Mouse (Mus musculus) midbrain, postnatal 0 days (tissue): ENCODE data around the gene Lcp2. TPM values are rescaled to one million over a fixed set of nuclear protein-coding genes. Genes with fewer than 3 reads are reported as not detected.

Source experiments
- ATAC-seq: fragments of 200-750 bp; cut with Nextera tagmentation; 2 replicates; pipeline ENCODE4 v1.8.0; 2017; ENCODE audit warnings: moderate number of reproducible peaks, mild to moderate bottlenecking, moderate TSS enrichment, moderate library complexity; ENCODE audit not compliant: low FRiP score
- DNase-seq: peaks from one replicate; pipeline ENCODE4 v3.0.0-alpha.2; 2015; ENCODE audit warnings: low spot score
- H3K27ac ChIP-seq: fragments of 300-500 bp; sonication (generic); 2 replicates; pipeline ENCODE4 v1.5.1; 2014; ENCODE audit warnings: low read depth, mild to moderate bottlenecking, low read length, mixed read lengths
- H3K27me3 ChIP-seq: fragments of 300-500 bp; sonication (generic); 2 replicates; pipeline ENCODE4 v1.6.1; 2014; ENCODE audit warnings: low read length, control low read depth, mixed read lengths; ENCODE audit not compliant: insufficient read depth
- H3K36me3 ChIP-seq: fragments of 300-500 bp; sonication (generic); 2 replicates; pipeline ENCODE4 v1.6.1; 2014; ENCODE audit warnings: low read length, control low read depth, mixed read lengths; ENCODE audit not compliant: insufficient read depth
- H3K4me1 ChIP-seq: fragments of 300-500 bp; sonication (generic); 2 replicates; pipeline ENCODE4 v1.6.1; 2014; ENCODE audit warnings: mild to moderate bottlenecking, control low read depth, antibody characterized with exemption, low read length, mixed read lengths; ENCODE audit not compliant: insufficient read depth
- H3K4me2 ChIP-seq: fragments of 300-500 bp; sonication (generic); 2 replicates; pipeline ENCODE4 v1.6.1; 2014; ENCODE audit warnings: low read depth, mild to moderate bottlenecking, low read length, mixed read lengths; ENCODE audit not compliant: poor library complexity, severe bottlenecking
- H3K4me3 ChIP-seq: fragments of 300-500 bp; sonication (generic); 2 replicates; pipeline ENCODE4 v1.5.1; 2014; ENCODE audit warnings: low read depth, mild to moderate bottlenecking, low read length, moderate library complexity
- H3K9ac ChIP-seq: fragments of 300-500 bp; sonication (generic); replicated peaks from 2 replicates; pipeline ENCODE4 v1.6.1; 2014; ENCODE audit warnings: mild to moderate bottlenecking, low read length, moderate library complexity, mixed read lengths; ENCODE audit not compliant: poor library complexity, severe bottlenecking
- H3K9me3 ChIP-seq: fragments of 300-500 bp; sonication (generic); 2 replicates; pipeline ENCODE4 v1.6.1; 2016; ENCODE audit warnings: low read length, control low read depth
- CTCF ChIP-seq: IDR thresholded peaks from 2 replicates; pipeline ENCODE4 v1.5.1; 2016; ENCODE audit warnings: antibody characterized with exemption, mild to moderate bottlenecking
- WGBS: fragments of 180-500 bp; shearing (Covaris S2); extraction: QIAGEN DNeasy Blood & Tissue Kit; methylation state at CpG from one replicate; pipeline ENCODE4 v1.1.7; 2014; 5-methylcytosine and 5-hydroxymethylcytosine counted together
- polyA plus RNA-seq: library from polyadenylated mRNA; unstranded; fragments of >200 nt; fragmentation: Nextera tagmentation; extraction: Ambion mirVana; gene quantifications from 2 replicates; pipeline ENCODE4 v1.2.1, GENCODE M21; 2015
- total RNA-seq: library from RNA; depleted of rRNA; stranded (reverse); fragments of >200 nt; gene quantifications from 2 replicates; pipeline ENCODE4 v1.2.3, GENCODE M21; 2014

The Lcp2 gene
- total and polyA plus RNA-seq, 2 experiments from 2014 or later: 2.7 to 4.9 TPM

DNA sequence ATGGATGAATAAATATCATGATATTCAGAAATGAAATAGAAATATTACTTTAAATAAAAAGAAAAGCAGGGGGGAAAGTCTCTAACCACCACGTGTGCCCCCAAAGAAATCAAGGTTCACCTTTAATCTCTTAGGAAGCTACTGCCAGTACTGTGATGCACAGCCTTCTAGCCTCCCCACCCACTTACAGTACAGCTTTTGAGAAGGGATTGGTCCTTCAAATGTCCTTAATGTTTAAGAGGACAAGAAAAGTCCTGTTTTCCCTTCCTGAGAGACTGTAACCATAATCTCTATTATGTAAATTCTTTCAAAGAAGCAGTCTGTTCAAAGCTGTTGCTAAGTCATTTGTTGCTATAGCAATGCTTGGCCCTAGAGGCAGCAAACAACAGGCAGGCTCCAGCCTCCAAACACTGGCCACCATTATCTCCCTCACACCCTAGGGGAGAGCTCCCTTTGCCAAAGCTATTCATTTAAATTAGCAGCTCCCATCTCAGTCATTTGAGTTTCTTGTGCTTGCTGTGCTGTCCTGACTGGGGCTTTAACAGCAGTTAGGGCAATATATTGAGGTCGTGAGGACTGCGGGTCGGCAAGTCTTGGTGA is 66.2 kb downstream of the Lcp2 start:
- H3K4me1 ChIP-seq: peaks cover 2% of the 10 kb centered on the region; the same call in 1 of the 2 replicates
- DNase-seq (peak; percentile 90), ATAC-seq (peak; percentile 92)
- H3K4me2 ChIP-seq: no peak overlapping the region
- WGBS: 26% methylated on average over 4 of the region's 4 CpGs
- no peak overlapping the region for H3K4me3 ChIP-seq
- H3K27me3 ChIP-seq: no peaks in the 10 kb centered on the region
- H3K27ac ChIP-seq: no peak overlapping the region
- TF ChIP-seq CTCF: peak; percentile 25; the same call in 1 of the 2 replicates
- H3K9me3 ChIP-seq: no peaks in the 10 kb centered on the region
- H3K9ac ChIP-seq: no peak overlapping the region
- H3K36me3 ChIP-seq: no peaks in the 10 kb centered on the region

DNA sequence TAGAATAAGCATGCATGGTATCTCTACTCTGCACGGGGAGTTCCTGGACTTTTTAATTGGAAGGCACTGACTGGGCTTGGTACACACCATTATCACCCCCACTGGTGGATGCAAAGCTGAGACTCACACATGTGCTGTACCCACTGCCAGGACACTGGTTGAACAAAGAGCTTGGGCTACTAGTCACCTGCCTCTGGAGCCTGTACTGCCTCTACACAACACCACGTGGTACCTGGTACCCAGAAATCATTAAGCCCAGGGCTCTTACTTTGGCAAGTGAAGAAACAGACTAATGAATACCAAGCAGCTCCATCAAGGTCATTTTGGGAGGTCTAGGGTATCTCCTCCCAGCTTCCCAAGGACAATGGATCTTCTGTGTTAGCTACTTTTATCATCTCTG is 67.0 kb downstream of the Lcp2 start:
- no peak for TF ChIP-seq CTCF
- WGBS: 58% methylated on average over 2 of the region's 2 CpGs
- no peaks in the 10 kb centered on the region for H3K36me3 ChIP-seq
- H3K27ac ChIP-seq: no peak overlapping the region
- H3K9me3 ChIP-seq: no peaks in the 10 kb centered on the region
- no peak for DNase-seq
- no peak overlapping the region for H3K4me2 ChIP-seq
- no peak overlapping the region for H3K9ac ChIP-seq
- H3K4me1 ChIP-seq: peaks cover 2% of the 10 kb centered on the region; the same call in 1 of the 2 replicates
- no peak overlapping the region for H3K4me3 ChIP-seq
- no peaks in the 10 kb centered on the region for H3K27me3 ChIP-seq
- no peak for ATAC-seq

DNA sequence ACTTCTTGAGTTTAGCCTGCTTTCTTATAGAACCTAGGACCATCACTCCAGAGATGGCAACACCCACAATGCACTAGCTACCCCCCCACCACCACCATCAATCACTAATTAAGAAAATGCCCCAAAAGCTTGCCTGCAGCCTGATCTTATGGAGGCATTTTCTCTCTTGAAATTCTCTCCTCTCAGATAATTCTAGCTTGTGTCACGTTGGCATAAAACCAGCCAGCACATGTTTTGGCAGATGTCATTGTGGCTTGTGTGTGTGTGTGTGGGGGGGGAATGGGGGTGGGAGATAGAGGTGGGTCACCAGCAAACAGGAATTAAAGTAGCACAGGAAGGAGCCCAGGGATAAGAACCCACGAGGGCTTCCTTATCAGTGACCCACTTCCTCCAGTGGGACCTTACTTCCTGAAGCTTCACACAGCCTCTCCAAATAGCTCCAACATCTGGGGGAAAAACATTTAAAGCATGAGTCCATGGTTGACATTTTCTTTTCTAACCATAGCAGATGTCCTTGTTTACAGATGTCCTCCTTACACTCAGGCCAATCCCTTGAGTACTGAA is 69.9 kb downstream of the Lcp2 start:
- no peaks in the 10 kb centered on the region for H3K9me3 ChIP-seq
- TF ChIP-seq CTCF: no peak

DNA sequence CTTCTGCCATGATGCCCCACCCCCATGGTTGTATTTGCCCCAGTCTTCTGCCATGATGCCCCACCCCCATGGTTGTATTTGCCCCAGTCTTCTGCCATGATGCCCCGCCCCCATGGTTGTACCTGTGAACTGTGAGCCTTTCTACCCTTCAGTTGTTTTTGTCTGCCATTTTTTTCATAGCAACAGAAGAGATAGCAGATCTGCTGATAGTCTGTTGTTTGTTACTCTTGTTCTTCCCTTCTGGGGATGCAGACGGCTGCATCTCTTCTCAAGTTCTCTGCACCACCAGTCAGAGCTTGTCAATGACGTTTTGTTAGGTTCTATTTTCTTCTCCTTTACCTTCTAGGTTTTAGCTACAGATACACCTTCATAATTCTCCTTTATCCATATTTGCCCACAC is 70.9 kb downstream of the Lcp2 start:
- peaks cover 2% of the 10 kb centered on the region; the same call in 1 of the 2 replicates for H3K4me1 ChIP-seq
- H3K9me3 ChIP-seq: no peaks in the 10 kb centered on the region
- no peak overlapping the region for H3K4me2 ChIP-seq
- no peaks in the 10 kb centered on the region for H3K36me3 ChIP-seq
- no peak for DNase-seq
- H3K27ac ChIP-seq: no peak overlapping the region
- WGBS: 89% methylated on average over 3 of the region's 3 CpGs
- H3K4me3 ChIP-seq: no peak overlapping the region
- H3K27me3 ChIP-seq: no peaks in the 10 kb centered on the region
- no peak for ATAC-seq
- H3K9ac ChIP-seq: no peak overlapping the region
- no peak for TF ChIP-seq CTCF

More for the DNA sequence above, 69.9 kb downstream of the Lcp2 start:
- Histone ChIP-seq H3K4me2 (no peak overlapping the region), H3K9ac (no peak overlapping the region), H3K27ac (no peak overlapping the region), H3K4me3 (no peak overlapping the region), H3K36me3 (no peaks in the 10 kb centered on the region), H3K4me1 (peaks cover 2% of the 10 kb centered on the region; the same call in 1 of the 2 replicates), H3K27me3 (no peaks in the 10 kb centered on the region)
- WGBS: 75% methylated on average over 2 of the region's 2 CpGs
- ATAC-seq (no peak), DNase-seq (no peak)

DNA sequence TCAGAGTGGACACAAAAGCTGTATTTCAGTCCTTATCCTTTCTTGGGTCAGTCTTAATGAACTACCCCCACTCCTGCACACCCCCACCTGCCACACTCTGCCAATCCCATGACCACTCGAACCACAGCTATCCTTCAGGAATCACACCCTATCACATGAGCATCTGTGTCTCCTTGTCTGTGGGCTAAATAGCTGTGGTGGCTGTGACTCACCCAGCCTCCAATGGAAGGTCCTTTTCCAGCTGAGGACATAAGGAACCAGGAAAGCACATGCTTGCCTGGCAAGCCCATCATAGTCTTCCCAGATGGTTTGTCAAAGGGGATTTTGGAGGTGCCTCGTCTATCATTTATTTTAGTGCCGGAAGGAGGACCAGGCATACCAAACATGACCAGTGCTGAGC is 71.6 kb downstream of the Lcp2 start:
- Histone ChIP-seq H3K27ac (no peak overlapping the region), H3K4me1 (no peaks in the 10 kb centered on the region), H3K36me3 (no peaks in the 10 kb centered on the region), H3K9ac (no peak overlapping the region), H3K27me3 (no peaks in the 10 kb centered on the region), H3K9me3 (no peaks in the 10 kb centered on the region), H3K4me2 (no peak overlapping the region), H3K4me3 (no peak overlapping the region)
- DNase-seq (no peak), ATAC-seq (no peak)
- no peak for TF ChIP-seq CTCF
- 87% methylated on average over 3 of the region's 3 CpGs for whole genome bisulfite sequencing

DNA sequence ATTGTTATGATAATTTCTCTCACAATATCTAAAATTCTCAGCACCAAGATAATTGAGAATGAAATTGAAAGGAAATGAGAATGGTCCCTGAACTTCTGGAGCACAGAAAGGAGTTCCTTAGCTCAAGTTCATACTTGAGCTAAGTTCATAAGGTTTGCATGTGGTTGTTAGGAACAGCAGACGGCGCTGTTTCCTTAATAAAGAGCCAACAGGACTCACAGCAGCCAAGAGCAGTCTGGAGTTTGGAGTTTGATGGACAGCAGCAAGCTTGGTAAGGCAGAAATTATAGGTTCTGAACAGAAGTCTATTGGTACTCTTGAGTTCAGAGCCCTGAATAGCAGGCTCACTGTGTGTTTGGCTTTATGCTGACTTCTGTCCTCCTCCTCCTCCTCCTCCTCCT is 76.4 kb downstream of the Lcp2 start:
- Histone ChIP-seq H3K4me3 (no peak overlapping the region), H3K9ac (no peak overlapping the region), H3K4me2 (no peak overlapping the region), H3K27ac (no peak overlapping the region), H3K36me3 (no peaks in the 10 kb centered on the region), H3K4me1 (no peaks in the 10 kb centered on the region), H3K27me3 (no peaks in the 10 kb centered on the region), H3K9me3 (no peaks in the 10 kb centered on the region)
- no peak for ATAC-seq
- DNase-seq: peak; percentile 82
- WGBS: 17% methylated on average over 2 of the region's 2 CpGs
- peak; percentile 91 for TF ChIP-seq CTCF
